Mouse (Mus musculus): ENCODE results near the gene Hmg20a. TPM values are rescaled to one million over a fixed set of nuclear protein-coding genes. Genes with fewer than 3 reads are reported as not detected.

Gene Hmg20a
- total and polyA plus RNA-seq, 2 experiments from 2014 or later = 62.0 to 76.3 TPM

- TF ChIP-seq CTCF (IDR thresholded peaks at IDR 0.05) = no peak
- Histone ChIP-seq H3K27me3 (ENCODE audit: insufficient read depth, low read length) (no peaks in the 10 kb centered on the region), H3K4me2 (ENCODE audit: low read depth, low read length, poor library complexity, severe bottlenecking) (no peak overlapping the region), H3K9me3 (ENCODE audit: low read length) (no peaks in the 10 kb centered on the region), H3K36me3 (ENCODE audit: insufficient read depth, low read length) (no peaks in the 10 kb centered on the region), H3K9ac (replicated peaks; ENCODE audit: low read length, poor library complexity, severe bottlenecking) (no peak overlapping the region), H3K4me3 (ENCODE audit: low read depth, low read length) (no peak overlapping the region), H3K4me1 (ENCODE audit: insufficient read depth, low read length) (no peaks in the 10 kb centered on the region), H3K27ac (ENCODE audit: low read depth, low read length) (no peak overlapping the region)
- ATAC-seq (ENCODE audit: low FRiP score) (no peak), DNase-seq (ENCODE audit: low spot score) (no peak)
- WGBS = 97% methylated on average over 3 of the region's 3 CpGs
Measured at GRCm38 (mm10) chr9:56456426-56456825, 38.0 kb downstream of the Hmg20a start.

DNA sequence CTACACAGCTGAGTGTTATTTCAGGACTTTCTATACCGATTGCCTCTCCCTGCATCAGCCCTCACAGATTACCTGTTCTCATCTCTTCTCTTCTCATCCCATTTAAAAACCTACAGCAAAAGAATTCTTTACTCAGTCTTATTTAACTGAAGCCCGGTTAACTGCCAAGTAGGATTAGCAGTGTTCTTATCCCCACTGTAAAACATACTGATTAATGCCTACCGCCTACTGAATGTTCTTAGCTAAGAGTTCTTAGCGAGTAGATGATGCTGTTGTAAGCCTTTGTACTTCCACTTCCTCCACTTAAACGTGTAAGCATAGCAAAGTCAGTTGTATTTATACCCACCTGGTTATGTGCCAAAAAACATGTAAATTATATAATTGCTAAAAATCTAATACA is 42.6 kb downstream of the Hmg20a start:
- Histone ChIP-seq H3K4me2 (ENCODE audit: low read depth, low read length, poor library complexity, severe bottlenecking) (no peak overlapping the region), H3K4me1 (ENCODE audit: insufficient read depth, low read length) (peaks cover 5% of the 10 kb centered on the region; the same call in 1 of the 2 replicates), H3K27ac (ENCODE audit: low read depth, low read length) (no peak overlapping the region), H3K4me3 (ENCODE audit: low read depth, low read length) (no peak overlapping the region), H3K9me3 (ENCODE audit: low read length) (no peaks in the 10 kb centered on the region), H3K9ac (replicated peaks; ENCODE audit: low read length, poor library complexity, severe bottlenecking) (no peak overlapping the region), H3K36me3 (ENCODE audit: insufficient read depth, low read length) (no peaks in the 10 kb centered on the region), H3K27me3 (ENCODE audit: insufficient read depth, low read length) (no peaks in the 10 kb centered on the region)
- WGBS = 64% methylated on average over 5 of the region's 5 CpGs
- ATAC-seq (ENCODE audit: low FRiP score) (no peak), DNase-seq (ENCODE audit: low spot score) (no peak)
- no peak for TF ChIP-seq CTCF (IDR thresholded peaks at IDR 0.05)

DNA sequence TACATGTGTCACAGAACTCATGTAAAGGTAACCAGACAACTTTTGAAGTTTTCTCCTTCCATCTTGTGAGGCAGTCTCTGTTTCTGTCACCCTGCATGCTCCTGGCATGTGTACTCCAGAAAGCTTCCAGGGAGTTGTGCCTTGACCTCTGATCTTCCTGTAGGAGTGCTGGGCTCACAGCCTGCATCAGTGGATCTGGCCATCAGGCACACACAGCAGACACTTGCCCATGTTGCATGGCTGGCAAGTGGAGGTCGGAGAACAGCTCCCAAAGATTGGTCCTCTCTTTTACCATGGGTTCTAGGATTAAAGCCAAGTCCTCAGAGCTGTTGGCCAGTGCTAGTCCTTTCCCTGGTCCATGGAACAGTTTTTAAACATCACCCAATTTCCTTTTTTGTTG is 44.2 kb downstream of the Hmg20a start:
- ATAC-seq (ENCODE audit: low FRiP score) = no peak

GRCm38 (mm10) chr9:56463046-56463445 is 44.6 kb downstream of the Hmg20a start:
- no peaks in the 10 kb centered on the region for H3K9me3 ChIP-seq (ENCODE audit: low read length)
- peaks cover 5% of the 10 kb centered on the region; the same call in 1 of the 2 replicates for H3K4me1 ChIP-seq (ENCODE audit: insufficient read depth, low read length)
- no peak overlapping the region for H3K27ac ChIP-seq (ENCODE audit: low read depth, low read length)
- TF ChIP-seq CTCF (IDR thresholded peaks at IDR 0.05) = no peak
- H3K27me3 ChIP-seq (ENCODE audit: insufficient read depth, low read length) = no peaks in the 10 kb centered on the region
- 100% methylated on average over 2 of the region's 2 CpGs for WGBS
- DNase-seq (ENCODE audit: low spot score) = no peak
- no peak overlapping the region for H3K4me3 ChIP-seq (ENCODE audit: low read depth, low read length)
- H3K9ac ChIP-seq (replicated peaks; ENCODE audit: low read length, poor library complexity, severe bottlenecking) = no peak overlapping the region
- no peak overlapping the region for H3K4me2 ChIP-seq (ENCODE audit: low read depth, low read length, poor library complexity, severe bottlenecking)
- ATAC-seq (ENCODE audit: low FRiP score) = no peak
- no peaks in the 10 kb centered on the region for H3K36me3 ChIP-seq (ENCODE audit: insufficient read depth, low read length)

More for the DNA sequence above, 44.2 kb downstream of the Hmg20a start:
- Histone ChIP-seq H3K9me3 (ENCODE audit: low read length) (no peaks in the 10 kb centered on the region), H3K27ac (ENCODE audit: low read depth, low read length) (no peak overlapping the region), H3K4me2 (ENCODE audit: low read depth, low read length, poor library complexity, severe bottlenecking) (no peak overlapping the region), H3K4me3 (ENCODE audit: low read depth, low read length) (no peak overlapping the region), H3K4me1 (ENCODE audit: insufficient read depth, low read length) (peaks cover 5% of the 10 kb centered on the region; the same call in 1 of the 2 replicates), H3K36me3 (ENCODE audit: insufficient read depth, low read length) (no peaks in the 10 kb centered on the region), H3K9ac (replicated peaks; ENCODE audit: low read length, poor library complexity, severe bottlenecking) (no peak overlapping the region), H3K27me3 (ENCODE audit: insufficient read depth, low read length) (no peaks in the 10 kb centered on the region)
- WGBS = 68% methylated on average over 1 of the region's 1 CpGs
- no peak for TF ChIP-seq CTCF (IDR thresholded peaks at IDR 0.05)
- no peak for DNase-seq (ENCODE audit: low spot score)

- WGBS = 71% methylated on average over 4 of the region's 4 CpGs
- TF ChIP-seq CTCF (IDR thresholded peaks at IDR 0.05) = no peak
- no peak for ATAC-seq (ENCODE audit: low FRiP score)
Measured at GRCm38 (mm10) chr9:56463686-56464515, 45.5 kb downstream of the Hmg20a start.

More at GRCm38 (mm10) chr9:56463686-56464515, 45.5 kb downstream of the Hmg20a start:
- H3K4me3 ChIP-seq (ENCODE audit: low read depth, low read length) = no peak overlapping the region
- peaks cover 5% of the 10 kb centered on the region; the same call in 1 of the 2 replicates for H3K4me1 ChIP-seq (ENCODE audit: insufficient read depth, low read length)
- no peak overlapping the region for H3K9ac ChIP-seq (replicated peaks; ENCODE audit: low read length, poor library complexity, severe bottlenecking)
- H3K4me2 ChIP-seq (ENCODE audit: low read depth, low read length, poor library complexity, severe bottlenecking) = no peak overlapping the region
- H3K9me3 ChIP-seq (ENCODE audit: low read length) = no peaks in the 10 kb centered on the region
- no peak overlapping the region for H3K27ac ChIP-seq (ENCODE audit: low read depth, low read length)
- no peak for DNase-seq (ENCODE audit: low spot score)
- no peaks in the 10 kb centered on the region for H3K36me3 ChIP-seq (ENCODE audit: insufficient read depth, low read length)
- H3K27me3 ChIP-seq (ENCODE audit: insufficient read depth, low read length) = no peaks in the 10 kb centered on the region

Data from midbrain, postnatal 0 days (tissue).